Mouse (Mus musculus) kidney, embryonic 14.5 days (tissue): ENCODE measurements around the gene Mtrr. TPM values are rescaled to one million over a fixed set of nuclear protein-coding genes. Genes with fewer than 3 reads are reported as not detected.
A peak's percentile ranks its signal among the peaks of the same experiment; 100 is the strongest.
"Not testable (repeated sequence)": the region's sequence is repeated elsewhere in the genome, so short reads cannot be mapped to it uniquely, and the experiment has no call there.

Source experiments
- ATAC-seq: fragments of 200-750 bp; cut with Nextera tagmentation; 2 replicates; pipeline ENCODE4 v1.8.0; 2017; ENCODE audit warnings: moderate number of reproducible peaks, mild to moderate bottlenecking, moderate TSS enrichment, moderate library complexity; ENCODE audit not compliant: low FRiP score, low TSS enrichment
- H3K27ac ChIP-seq: fragments of 300-500 bp; sonication (generic); 2 replicates; pipeline ENCODE4 v1.5.1; 2014; ENCODE audit warnings: low read depth, mild to moderate bottlenecking, low read length, moderate library complexity, mixed read lengths
- H3K27me3 ChIP-seq: fragments of 300-500 bp; sonication (generic); 2 replicates; pipeline ENCODE4 v1.6.1; 2014; ENCODE audit warnings: mild to moderate bottlenecking, low read length; ENCODE audit not compliant: control insufficient read depth, insufficient read depth
- H3K36me3 ChIP-seq: fragments of 300-500 bp; sonication (generic); 2 replicates; pipeline ENCODE4 v1.6.1; 2014; ENCODE audit warnings: low read length, mixed read lengths; ENCODE audit not compliant: control insufficient read depth, insufficient read depth
- H3K4me1 ChIP-seq: fragments of 300-500 bp; sonication (generic); 2 replicates; pipeline ENCODE4 v1.6.1; 2014; ENCODE audit warnings: low read length, mixed read lengths; ENCODE audit not compliant: control insufficient read depth, insufficient read depth
- H3K4me2 ChIP-seq: fragments of 300-500 bp; sonication (generic); replicated peaks from 2 replicates; pipeline ENCODE4 v1.6.1; 2014; ENCODE audit warnings: low read depth, mild to moderate bottlenecking, low read length
- H3K4me3 ChIP-seq: fragments of 300-500 bp; sonication (generic); 2 replicates; pipeline ENCODE4 v1.5.1; 2014; ENCODE audit warnings: mild to moderate bottlenecking, low read length
- H3K9ac ChIP-seq: fragments of 300-500 bp; sonication (generic); 2 replicates; pipeline ENCODE4 v1.6.1; 2014; ENCODE audit warnings: low read depth, mild to moderate bottlenecking, low read length, moderate library complexity
- H3K9me3 ChIP-seq: fragments of 300-500 bp; sonication (generic); 2 replicates; pipeline ENCODE4 v1.6.1; 2016; ENCODE audit warnings: low read length; ENCODE audit not compliant: control insufficient read depth
- WGBS: fragments of 180-500 bp; shearing (Covaris S2); extraction: QIAGEN DNeasy Blood & Tissue Kit; methylation state at CpG from one replicate; pipeline ENCODE4 v1.1.7; 2014; 5-methylcytosine and 5-hydroxymethylcytosine counted together
- polyA plus RNA-seq: library from polyadenylated mRNA; unstranded; fragments of >200 nt; fragmentation: Nextera tagmentation; extraction: Ambion mirVana; gene quantifications from 2 replicates; pipeline ENCODE4 v1.2.1, GENCODE M21; 2014

Mtrr gene
- polyA plus RNA-seq, 1 experiment from 2014 or later = 24.8 TPM

DNA sequence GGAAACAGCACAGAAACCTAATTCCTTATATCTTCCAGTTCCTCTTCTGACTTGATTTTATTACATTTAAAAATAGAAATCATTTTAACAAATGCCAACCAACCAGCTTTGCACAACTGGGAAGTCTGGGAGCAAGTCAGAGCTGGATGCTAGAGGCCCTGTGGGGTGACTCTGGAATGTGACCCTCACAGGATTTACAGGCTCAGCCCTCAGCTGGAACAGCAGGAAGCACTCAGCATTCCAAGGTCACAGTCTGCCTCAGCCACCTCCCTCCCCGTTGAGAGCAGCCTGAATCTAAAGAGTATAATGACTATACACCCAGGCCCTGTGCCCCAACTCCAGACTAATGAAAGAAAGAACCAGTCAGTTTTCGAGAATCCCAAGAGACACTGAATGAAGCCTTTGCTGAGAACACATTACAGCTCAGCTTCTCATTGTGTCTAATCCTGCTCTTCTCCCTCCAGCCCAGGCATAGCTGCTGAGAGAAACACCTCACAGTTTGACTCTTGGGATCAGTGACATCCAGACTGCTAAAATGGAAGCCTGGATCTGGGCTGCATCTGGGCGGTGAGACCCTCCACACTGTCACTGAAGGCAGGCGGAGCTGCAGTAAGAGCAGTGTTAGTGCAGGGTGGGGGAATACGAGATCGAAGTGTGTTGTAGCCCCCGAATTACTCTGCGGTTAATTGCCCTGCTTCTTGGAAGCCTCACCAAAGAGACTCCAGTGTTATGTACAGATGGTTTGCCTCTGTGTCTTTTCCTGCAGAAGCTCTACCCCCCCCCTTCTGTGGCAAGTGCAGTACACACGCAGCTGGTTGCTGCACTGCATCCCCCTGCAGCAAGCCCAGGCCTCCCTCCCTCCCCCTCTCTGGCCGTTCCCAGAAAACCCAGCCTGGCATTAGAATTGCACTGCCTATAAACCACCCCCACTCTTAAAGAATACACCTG, 8.7 kb downstream of the Mtrr start:
- no peak overlapping the region for H3K9ac ChIP-seq
- no peaks in the 10 kb centered on the region for H3K27me3 ChIP-seq
- H3K27ac ChIP-seq = peak overlapping the region; percentile 75; the same call in 1 of the 2 replicates
- peak; percentile 83 for ATAC-seq
- H3K4me3 ChIP-seq = no peak overlapping the region
- H3K36me3 ChIP-seq = peaks cover 60% of the 10 kb centered on the region
- 0 out of 2 replicates have a peak, but pooled peaks cover 3% of the 10 kb centered on the region for H3K4me1 ChIP-seq
- 38% methylated on average over 10 of the region's 10 CpGs for WGBS
- H3K9me3 ChIP-seq = no peaks in the 10 kb centered on the region
- H3K4me2 ChIP-seq = no peak overlapping the region

DNA sequence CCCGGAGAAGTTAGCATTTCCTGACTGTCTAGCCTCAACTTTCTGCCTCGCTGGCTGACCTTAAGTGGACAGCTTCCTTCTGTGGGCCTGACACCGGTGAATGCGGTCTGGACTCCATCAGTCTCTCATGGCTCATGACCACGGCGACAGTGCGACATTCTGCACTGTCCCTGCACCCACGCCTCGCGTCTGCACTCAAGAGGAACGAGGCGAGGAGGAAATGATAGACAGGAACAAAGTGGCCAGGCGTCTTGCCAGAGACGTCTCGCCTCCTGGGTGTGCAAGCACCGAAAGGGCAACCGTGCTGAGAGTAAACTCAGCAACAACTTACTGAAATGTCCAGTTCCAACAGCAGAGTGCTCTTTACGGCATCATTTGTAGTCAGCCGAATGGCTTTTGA, 9.7 kb downstream of the Mtrr start:
- Histone ChIP-seq H3K9me3 (no peaks in the 10 kb centered on the region), H3K27me3 (no peaks in the 10 kb centered on the region), H3K36me3 (peaks cover 59% of the 10 kb centered on the region), H3K4me3 (no peak overlapping the region), H3K4me1 (0 out of 2 replicates have a peak, but pooled peaks cover 3% of the 10 kb centered on the region), H3K27ac (peak overlapping the region; percentile 47; the same call in 1 of the 2 replicates), H3K4me2 (no peak overlapping the region), H3K9ac (no peak overlapping the region)
- ATAC-seq = 0 out of 2 replicates have a peak, but pooled peaks have one; percentile 34
- WGBS = 74% methylated on average over 19 of the region's 19 CpGs

DNA sequence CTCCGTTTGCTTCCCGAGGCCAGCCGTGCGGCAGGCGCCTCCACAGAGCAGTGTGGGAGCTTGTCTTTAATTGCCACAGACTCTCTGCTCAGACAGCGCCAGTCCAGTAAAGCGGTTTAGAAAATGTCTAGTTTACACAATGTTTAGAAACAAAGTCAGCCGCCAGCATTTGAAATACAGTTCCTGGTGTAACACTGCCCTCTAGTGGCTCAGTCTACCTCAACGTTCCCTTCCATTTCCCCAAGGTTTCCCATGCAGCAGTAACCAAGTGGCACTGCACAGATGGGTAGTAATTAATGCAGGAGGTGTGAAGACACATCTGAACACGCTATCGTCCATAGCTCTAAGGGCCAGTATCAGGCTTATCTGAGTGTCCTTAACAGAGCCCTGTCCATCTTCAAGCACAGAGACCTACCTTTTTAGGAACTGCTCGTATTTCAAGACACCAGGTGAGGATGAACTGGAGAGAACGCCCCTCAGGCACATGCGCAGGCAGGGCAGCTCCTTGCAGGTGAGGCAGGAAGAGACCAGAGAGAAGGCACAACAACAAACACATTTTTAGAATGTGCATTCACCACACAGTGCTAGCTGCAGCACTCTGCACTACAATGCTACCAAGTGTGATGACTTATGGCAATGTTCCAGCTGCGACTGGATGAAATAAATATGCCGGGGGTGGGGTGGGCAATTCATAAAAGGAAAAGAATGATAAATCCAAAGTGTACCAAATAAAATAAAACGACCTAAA, 12.2 kb downstream of the Mtrr start:
- no peak overlapping the region for H3K4me3 ChIP-seq
- no peak overlapping the region for H3K9ac ChIP-seq
- no peak overlapping the region for H3K4me2 ChIP-seq
- no peaks in the 10 kb centered on the region for H3K9me3 ChIP-seq
- peaks cover 61% of the 10 kb centered on the region for H3K36me3 ChIP-seq
- ATAC-seq = no peak
- 68% methylated on average over 17 of the region's 17 CpGs for WGBS
- H3K27ac ChIP-seq = no peak overlapping the region
- H3K27me3 ChIP-seq = no peaks in the 10 kb centered on the region
- H3K4me1 ChIP-seq = 0 out of 2 replicates have a peak, but pooled peaks cover 3% of the 10 kb centered on the region

DNA sequence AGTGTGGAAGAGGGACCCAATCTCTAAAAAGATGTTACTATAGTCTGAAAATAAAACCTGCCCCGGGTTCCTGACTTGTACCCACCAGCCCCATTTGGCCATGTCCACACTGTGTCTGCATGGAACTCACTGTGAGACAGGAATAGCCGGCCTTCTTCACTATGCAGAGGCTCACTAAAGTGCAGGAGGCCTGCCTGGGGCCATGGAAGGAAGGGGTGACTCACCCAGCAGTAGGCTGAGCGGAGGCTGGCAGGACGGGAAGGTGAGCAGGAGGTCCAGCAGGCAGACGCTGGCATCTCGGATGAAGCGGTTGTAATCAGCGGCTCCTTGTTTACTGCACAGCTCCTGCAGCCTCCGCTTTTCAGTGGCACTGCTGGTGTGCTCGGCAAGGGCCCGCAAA, 13.4 kb downstream of the Mtrr start:
- Histone ChIP-seq H3K27ac (no peak overlapping the region), H3K36me3 (peaks cover 70% of the 10 kb centered on the region), H3K27me3 (no peaks in the 10 kb centered on the region), H3K4me3 (no peak overlapping the region), H3K4me2 (no peak overlapping the region), H3K9me3 (no peaks in the 10 kb centered on the region), H3K4me1 (0 out of 2 replicates have a peak, but pooled peaks cover 3% of the 10 kb centered on the region), H3K9ac (no peak overlapping the region)
- 94% methylated on average over 11 of the region's 11 CpGs for WGBS
- no peak for ATAC-seq

DNA sequence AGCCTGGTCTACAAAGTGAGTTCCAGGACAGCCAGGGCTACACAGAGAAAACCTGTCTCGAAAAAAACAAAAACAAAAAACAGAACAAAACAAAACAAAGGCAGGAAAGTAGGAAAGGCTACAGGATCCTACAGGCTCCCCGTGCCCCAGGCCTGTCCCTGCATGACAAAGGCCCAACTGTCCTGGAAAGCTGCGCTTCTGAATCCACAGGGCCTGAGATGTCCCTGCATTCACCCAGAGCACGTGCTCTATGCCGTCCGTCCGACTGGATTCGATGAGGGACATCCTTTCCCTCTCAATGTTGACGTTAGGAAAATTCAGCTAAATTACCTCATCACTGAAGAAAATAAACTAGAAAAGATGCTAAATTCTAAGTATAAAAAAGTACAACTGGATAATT, 13.8 kb downstream of the Mtrr start:
- H3K9ac ChIP-seq = no peak overlapping the region
- no peak overlapping the region for H3K4me2 ChIP-seq
- 96% methylated on average over 9 of the region's 9 CpGs for WGBS
- H3K27ac ChIP-seq = no peak overlapping the region
- no peaks in the 10 kb centered on the region for H3K27me3 ChIP-seq
- H3K4me1 ChIP-seq = 0 out of 2 replicates have a peak, but pooled peaks cover 3% of the 10 kb centered on the region
- H3K9me3 ChIP-seq = no peaks in the 10 kb centered on the region
- peaks cover 74% of the 10 kb centered on the region for H3K36me3 ChIP-seq
- H3K4me3 ChIP-seq = no peak overlapping the region
- no peak for ATAC-seq

DNA sequence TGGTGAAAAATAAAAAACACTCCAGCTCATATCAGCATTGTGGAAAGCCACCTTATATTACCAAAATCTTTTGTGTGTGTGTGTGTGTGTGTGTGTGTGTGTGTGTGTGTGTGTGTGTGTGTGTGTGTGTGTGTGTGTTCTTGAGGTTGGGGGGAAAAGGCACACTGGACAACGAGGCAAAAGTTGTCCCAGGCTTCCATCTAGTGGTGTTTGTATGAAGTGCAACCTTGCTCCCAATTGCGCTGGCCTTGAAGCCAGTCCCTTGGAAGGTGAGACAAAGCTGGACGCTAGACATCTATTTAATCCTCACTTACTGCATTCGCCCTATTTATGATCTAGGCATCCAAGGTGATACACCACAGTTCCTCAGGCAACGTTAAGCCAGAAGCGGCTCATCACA, 28.6 kb downstream of the Mtrr start:
- not testable (repeated sequence) for H3K27me3 ChIP-seq, ATAC-seq

More for the DNA sequence above, 28.6 kb downstream of the Mtrr start:
- not testable (repeated sequence) for H3K4me1 ChIP-seq, H3K9me3 ChIP-seq, H3K9ac ChIP-seq, H3K4me2 ChIP-seq, H3K27ac ChIP-seq, H3K4me3 ChIP-seq, H3K36me3 ChIP-seq
- 23% methylated on average over 4 of the region's 6 CpGs for WGBS

Other genes with a start within 250 kb of the Mtrr start
- gene Fastkd3, start 85 bp upstream of the Mtrr start, polyA plus RNA-seq = 34.1 and 40.1 TPM in 2 replicates
- 0.27 and 0.51 TPM in 2 replicates for gene 1700001L19Rik, start 15.3 kb upstream of the Mtrr start, polyA plus RNA-seq